In the genomic region with DNA sequence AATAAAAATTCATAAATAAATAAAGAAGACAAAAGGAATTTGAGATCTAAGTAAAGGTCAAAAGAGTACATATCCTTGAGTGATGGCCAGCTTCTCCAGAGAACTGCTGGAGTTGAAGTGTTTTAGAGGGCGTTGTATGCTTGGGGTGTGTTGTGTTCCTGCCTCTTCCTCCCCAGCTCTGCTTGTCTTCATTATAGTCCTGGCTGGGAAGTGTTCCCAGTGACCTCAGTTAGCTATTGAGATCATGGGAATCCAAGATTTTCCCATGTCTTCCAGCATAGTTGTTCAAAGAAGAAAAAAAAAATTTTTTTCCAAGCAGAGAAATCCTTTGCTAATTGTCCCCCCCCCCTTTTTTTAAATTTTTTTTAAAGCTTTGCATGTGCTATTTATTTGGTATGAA, we compare ENCODE assay signal across 28 mouse cellular contexts. TPM values are rescaled to one million over a fixed set of nuclear protein-coding genes. Genes with fewer than 3 reads are reported as not detected.
DNase-seq lines count a peak whose midpoint lies in the region; ATAC-seq and TF ChIP-seq lines count a peak whose summit lies in the region.
"Had no signal": no experiment of that assay in that cellular context is flagged by ENCODE, and none has a peak within 500 bp of the region (broad histone marks: within the 10 kb centered on the region; RNA-seq: fewer than 3 reads in every experiment).

No protein-coding gene starts in this region.

- no peaks in the 10 kb centered on the region for H3K4me1 ChIP-seq in heart, postnatal 0 days (ENCODE audit: control insufficient read depth, insufficient read depth)
- H3K4me1 ChIP-seq in heart, embryonic 12.5 days (replicated peaks), result peaks cover 4% of the 10 kb centered on the region; the same call in 1 of the 2 replicates
- H3K4me1 ChIP-seq in lung, postnatal 0 days (ENCODE audit: insufficient read depth, low read depth, low read length), result no peaks in the 10 kb centered on the region
- no peaks in the 10 kb centered on the region for H3K4me1 ChIP-seq in lung, adult 2 months (ENCODE audit: control insufficient read depth, insufficient read depth, low read length)
- H3K4me1 ChIP-seq: embryonic facial prominence, embryonic 15.5 days; forebrain, embryonic 15.5 days; hindbrain, embryonic 13.5 days; limb, embryonic 12.5 days; neural tube, embryonic 15.5 days; stomach, embryonic 15.5 days had no signal

- no peak overlapping the region for H3K4me2 ChIP-seq in heart, postnatal 0 days (ENCODE audit: low read depth, low read length)
- no peak overlapping the region for H3K4me2 ChIP-seq in heart, embryonic 12.5 days
- no peak overlapping the region for H3K4me2 ChIP-seq in lung, postnatal 0 days (replicated peaks; ENCODE audit: low read depth, low read length)
- H3K4me2 ChIP-seq: embryonic facial prominence, embryonic 15.5 days; forebrain, embryonic 15.5 days; hindbrain, embryonic 13.5 days; limb, embryonic 12.5 days; liver, embryonic 12.5 days; midbrain, embryonic 11.5 days; neural tube, embryonic 15.5 days; stomach, embryonic 15.5 days had no signal

- no peaks in the 10 kb centered on the region for H3K27me3 ChIP-seq in heart, postnatal 0 days (ENCODE audit: control insufficient read depth, insufficient read depth, low read length)
- no peaks in the 10 kb centered on the region for H3K27me3 ChIP-seq in heart, embryonic 12.5 days (replicated peaks)
- H3K27me3 ChIP-seq in lung, postnatal 0 days (replicated peaks; ENCODE audit: insufficient read depth, low read length), result no peaks in the 10 kb centered on the region
- H3K27me3 ChIP-seq: embryonic facial prominence, embryonic 15.5 days; forebrain, embryonic 15.5 days; hindbrain, embryonic 13.5 days; limb, embryonic 12.5 days; liver, embryonic 12.5 days; neural tube, embryonic 15.5 days; stomach, embryonic 15.5 days had no signal

- no peak for TF ChIP-seq CTCF in gastrocnemius, adult 2 months (IDR thresholded peaks at IDR 0.05)
- TF ChIP-seq CTCF in heart, postnatal 0 days (IDR thresholded peaks at IDR 0.05; ENCODE audit: low read depth), result no peak
- no peak for TF ChIP-seq CTCF in lung, postnatal 0 days (IDR thresholded peaks at IDR 0.05)
- no peak for TF ChIP-seq CTCF in lung, adult 2 months (IDR thresholded peaks at IDR 0.05; ENCODE audit: insufficient read depth, low read length)

- peaks cover 37% of the 10 kb centered on the region for H3K36me3 ChIP-seq in heart, postnatal 0 days (replicated peaks; ENCODE audit: control insufficient read depth, insufficient read depth, low read length)
- peaks cover 59% of the 10 kb centered on the region for H3K36me3 ChIP-seq in heart, embryonic 12.5 days
- no peaks in the 10 kb centered on the region; the same call in 1 of the 2 replicates for H3K36me3 ChIP-seq in lung, postnatal 0 days (ENCODE audit: insufficient read depth, low read length)
- H3K36me3 ChIP-seq: neural tube, embryonic 15.5 days had no signal

- TF ChIP-seq POLR2A in lung, adult 2 months (IDR thresholded peaks at IDR 0.05; ENCODE audit: borderline replicate concordance, extremely low read depth, low read depth, low read length), result no peak

- ATAC-seq in heart, postnatal 0 days (ENCODE audit: insufficient read depth, low read depth), result no peak
- ATAC-seq in heart, embryonic 12.5 days (ENCODE audit: insufficient number of reproducible peaks, low FRiP score), result no peak
- ATAC-seq in lung, postnatal 0 days, result no peak
- no peak for ATAC-seq in megakaryocyte progenitor cell, adult 5-6 weeks (replicated peaks; ENCODE audit: poor library complexity)
- ATAC-seq: forebrain, embryonic 15.5 days; liver, embryonic 12.5 days had no signal

- WGBS in heart, postnatal 0 days, result 63% methylated on average over 1 of the region's 1 CpGs
- WGBS in heart, embryonic 12.5 days, result 86% methylated on average over 1 of the region's 1 CpGs
- WGBS in lung, postnatal 0 days, result 74% methylated on average over 1 of the region's 1 CpGs
- WGBS in lung, adult 2 months, result 63% methylated on average over 1 of the region's 1 CpGs

- H3K27ac ChIP-seq in gastrocnemius, adult 2 months, result peak overlapping the region; percentile 78
- no peak overlapping the region for H3K27ac ChIP-seq in heart, postnatal 0 days (ENCODE audit: low read depth)
- H3K27ac ChIP-seq in heart, embryonic 12.5 days (ENCODE audit: poor library complexity, severe bottlenecking), result no peak overlapping the region
- no peak overlapping the region for H3K27ac ChIP-seq in lung, postnatal 0 days (ENCODE audit: low read length)
- H3K27ac ChIP-seq: embryonic facial prominence, embryonic 15.5 days; forebrain, embryonic 15.5 days; hindbrain, embryonic 13.5 days; layer of hippocampus, adult 2 months; limb, embryonic 12.5 days; liver, embryonic 12.5 days; neural tube, embryonic 15.5 days; stomach, embryonic 15.5 days had no signal

- TF ChIP-seq EP300 in heart, postnatal 0 days (IDR thresholded peaks at IDR 0.05; ENCODE audit: low read depth), result no peak
- no peak for TF ChIP-seq EP300 in lung, postnatal 0 days (IDR thresholded peaks at IDR 0.05)

- intact Hi-C loops in gastrocnemius, adult 2 months (cut with DNase I), result loop anchor here (5.0 kb wide), 1 partner anchor 35 kb away; no protein-coding TSS in a partner anchor
- intact Hi-C loops in heart, postnatal 10 days (cut with DNase I), result no loop called here

- no peak overlapping the region for H3K9ac ChIP-seq in heart, postnatal 0 days (replicated peaks; ENCODE audit: low read depth, low read length)
- H3K9ac ChIP-seq in heart, embryonic 12.5 days, result no peak overlapping the region
- H3K9ac ChIP-seq in lung, postnatal 0 days (replicated peaks; ENCODE audit: low read depth), result no peak overlapping the region
- H3K9ac ChIP-seq: embryonic facial prominence, embryonic 15.5 days; forebrain, embryonic 15.5 days; hindbrain, embryonic 13.5 days; limb, embryonic 12.5 days; liver, embryonic 12.5 days; neural tube, embryonic 15.5 days; stomach, embryonic 15.5 days had no signal

- peak; percentile 31 for DNase-seq in gastrocnemius, adult 2 months
- no peak for DNase-seq in gastrocnemius, adult 18-20 months (ENCODE audit: low spot score)
- DNase-seq in heart, postnatal 0 days (ENCODE audit: low spot score), result peak; percentile 11
- peak; percentile 17 for DNase-seq in lung, postnatal 0 days (ENCODE audit: low spot score)
- no peak for DNase-seq in lung, adult 2 months
- DNase-seq in heart, postnatal 10 days, result peak; percentile 53 to 56
- DNase-seq: adrenal gland, postnatal 36 days; cerebellum, adult 9-11 months; lung, adult 18-20 months; right cerebral cortex, adult 18-20 months; right cerebral cortex, postnatal 4 days; thymus, adult 18-20 months; thymus, postnatal 36 days had no signal

- no peaks in the 10 kb centered on the region for H3K9me3 ChIP-seq in heart, postnatal 0 days (replicated peaks; ENCODE audit: control insufficient read depth, low read length)
- no peaks in the 10 kb centered on the region for H3K9me3 ChIP-seq in heart, embryonic 12.5 days (replicated peaks)
- no peaks in the 10 kb centered on the region for H3K9me3 ChIP-seq in lung, postnatal 0 days (ENCODE audit: low read length)
- H3K9me3 ChIP-seq: embryonic facial prominence, embryonic 15.5 days; forebrain, embryonic 15.5 days; hindbrain, embryonic 13.5 days; limb, embryonic 12.5 days; liver, embryonic 12.5 days; neural tube, embryonic 15.5 days; stomach, embryonic 15.5 days had no signal

- H3K4me3 ChIP-seq in gastrocnemius, adult 2 months, result no peak overlapping the region
- H3K4me3 ChIP-seq in heart, postnatal 0 days (ENCODE audit: low read depth, low read length), result no peak overlapping the region
- no peak overlapping the region for H3K4me3 ChIP-seq in heart, embryonic 12.5 days
- no peak overlapping the region for H3K4me3 ChIP-seq in lung, postnatal 0 days (ENCODE audit: low read depth, low read length)
- H3K4me3 ChIP-seq in lung, adult 2 months (replicated peaks; ENCODE audit: extremely low read depth, low read depth, low read length), result no peak overlapping the region
- H3K4me3 ChIP-seq: embryonic facial prominence, embryonic 15.5 days; forebrain, embryonic 15.5 days; hindbrain, embryonic 13.5 days; layer of hippocampus, adult 2 months; limb, embryonic 12.5 days; liver, embryonic 12.5 days; neural tube, embryonic 15.5 days; stomach, embryonic 15.5 days had no signal

RNA-seq across cellular contexts. Expression of a gene that starts 14.1 kb away (rescaled TPM):
- 1 to 10 TPM; 1.1 to 1.7 TPM for total RNA-seq in gastrocnemius, adult 2 months (2021)
- total RNA-seq in gastrocnemius, adult 18-20 months (2021), result 1 to 10 TPM; 1.6 to 5.3 TPM
- 8.1 and 13.6 TPM in 2 replicates for total RNA-seq in heart, postnatal 0 days (2014; rRNA removed; ENCODE audit: low replicate concordance)
- polyA plus RNA-seq in heart, postnatal 0 days (2015; fragmentation: Nextera tagmentation; extraction: Ambion mirVana), result 15.0 and 15.1 TPM in 2 replicates
- 65.6 and 74.1 TPM in 2 replicates for polyA plus RNA-seq in heart, embryonic 12.5 days (2016; fragmentation: Nextera tagmentation; extraction: Ambion mirVana)
- 3.1 and 5.7 TPM in 2 replicates for polyA plus RNA-seq in lung, postnatal 0 days (2015; fragmentation: Nextera tagmentation; extraction: Ambion mirVana)
- polyA plus RNA-seq in lung, adult 2 months (2012; rRNA removed), result 0.63 and 0.77 TPM in 2 replicates
- total RNA-seq in heart, postnatal 10 days (2021), result 10 to 100 TPM; 16.0 to 17.8 TPM
- 104 and 111 TPM in 2 replicates for total RNA-seq in megakaryocyte progenitor cell, adult 5-6 weeks (2015)
- 112 and 114 TPM in 2 replicates for total RNA-seq in megakaryocyte progenitor cell, adult 5-6 weeks (2017)

RNA-seq across cellular contexts. Expression of a gene that starts 30.4 kb away (rescaled TPM):
- total RNA-seq in gastrocnemius, adult 2 months (2021), result 10 to 100 TPM; 15.7 to 40.3 TPM
- total RNA-seq in gastrocnemius, adult 18-20 months (2021), result 10 to 100 TPM; 20.6 to 30.6 TPM
- 60.9 and 75.6 TPM in 2 replicates for total RNA-seq in heart, postnatal 0 days (2014; rRNA removed; ENCODE audit: low replicate concordance)
- 34.5 and 35.0 TPM in 2 replicates for polyA plus RNA-seq in heart, postnatal 0 days (2015; fragmentation: Nextera tagmentation; extraction: Ambion mirVana)
- polyA plus RNA-seq in heart, embryonic 12.5 days (2016; fragmentation: Nextera tagmentation; extraction: Ambion mirVana), result 83.0 and 85.9 TPM in 2 replicates
- 100 and 103 TPM in 2 replicates for polyA plus RNA-seq in lung, postnatal 0 days (2015; fragmentation: Nextera tagmentation; extraction: Ambion mirVana)
- 113 and 118 TPM in 2 replicates for polyA plus RNA-seq in lung, adult 2 months (2012; rRNA removed)
- total RNA-seq in heart, postnatal 10 days (2021), result 10 to 100 TPM; 40.0 to 72.4 TPM
- total RNA-seq in megakaryocyte progenitor cell, adult 5-6 weeks (2015), result 8.1 and 10.2 TPM in 2 replicates
- total RNA-seq in megakaryocyte progenitor cell, adult 5-6 weeks (2017), result 13.5 and 18.4 TPM in 2 replicates

RNA-seq across cellular contexts. Expression of a gene that starts 49.3 kb away (rescaled TPM):
- 100 to 1,000 TPM; 445 to 720 TPM for total RNA-seq in gastrocnemius, adult 2 months (2021)
- total RNA-seq in gastrocnemius, adult 18-20 months (2021), result 100 to 1,000 TPM; 671 to 798 TPM
- not detected in 2 replicates for total RNA-seq in heart, postnatal 0 days (2014; rRNA removed; ENCODE audit: low replicate concordance)
- 0.15 and 0.16 TPM in 2 replicates for polyA plus RNA-seq in heart, postnatal 0 days (2015; fragmentation: Nextera tagmentation; extraction: Ambion mirVana)
- polyA plus RNA-seq in heart, embryonic 12.5 days (2016; fragmentation: Nextera tagmentation; extraction: Ambion mirVana), result 0.05 and 0.12 TPM in 2 replicates
- 0.04 TPM in 1 of 2 replicates, not detected in the other for polyA plus RNA-seq in lung, postnatal 0 days (2015; fragmentation: Nextera tagmentation; extraction: Ambion mirVana)
- polyA plus RNA-seq in lung, adult 2 months (2012; rRNA removed), result 0.29 and 3.9 TPM in 2 replicates
- total RNA-seq in heart, postnatal 10 days (2021), result under 1 TPM; 0.25 to 0.38 TPM
- not detected in 2 replicates for total RNA-seq in megakaryocyte progenitor cell, adult 5-6 weeks (2015)
- not detected in 2 replicates for total RNA-seq in megakaryocyte progenitor cell, adult 5-6 weeks (2017)
- total RNA-seq: adrenal gland, postnatal 36 days; common myeloid progenitor, adult 5-6 weeks; layer of hippocampus, adult 2 months; layer of hippocampus, postnatal 25 days; left cerebral cortex, postnatal 10 days had no signal
- polyA plus RNA-seq: forebrain, embryonic 15.5 days; hindbrain, embryonic 13.5 days; kidney, embryonic 14.5 days; limb, embryonic 12.5 days; liver, embryonic 12.5 days; midbrain, embryonic 11.5 days had no signal

Comparison
In these comparisons a context has a peak if more than half of its experiments do, and no peak if none do; other contexts are left out.
1. DNase-seq: peak in gastrocnemius, adult 2 months (single experiment), heart, postnatal 0 days (single experiment), lung, postnatal 0 days (single experiment) and heart, postnatal 10 days (2 of 2); none in gastrocnemius, adult 18-20 months (single experiment) and lung, adult 2 months (single experiment).
2. RNA of a gene that starts 49.3 kb away (total RNA-seq): 671 to 798 TPM in gastrocnemius, adult 18-20 months and 445 to 720 TPM in gastrocnemius, adult 2 months; 0.25 to 0.38 TPM in heart, postnatal 10 days, not detected in heart, postnatal 0 days and not detected in megakaryocyte progenitor cell, adult 5-6 weeks; every median in the first group is over 100 times any median in the second.